Mouse (Mus musculus): ENCODE data around the gene Kif17.

GRCm38 (mm10) chr4:138213861-138214260 is 36.4 kb upstream of the Kif17 start:
- TF ChIP-seq CTCF (IDR thresholded peaks at IDR 0.05; ENCODE audit: insufficient read depth, low read length) (no peak), POLR2A (IDR thresholded peaks at IDR 0.05; ENCODE audit: borderline replicate concordance, extremely low read depth, low read depth, low read length) (no peak)
